Mouse (Mus musculus) testis, adult 2 months (tissue): ENCODE results near the gene Mafb.

ENCODE experiments used
- CTCF ChIP-seq: fragments of 200-500 bp; IDR thresholded peaks from 2 replicates; pipeline ENCODE4 v1.5.1; 2012; ENCODE audit warnings: low read depth, mild to moderate bottlenecking, inconsistent platforms, low read length, moderate library complexity; ENCODE audit not compliant: control insufficient read depth, insufficient read depth, insufficient replicate concordance
- POLR2A ChIP-seq: fragments of 200-500 bp; IDR thresholded peaks from 2 replicates; pipeline ENCODE4 v1.6.1; 2012; ENCODE audit warnings: low read depth, mild to moderate bottlenecking, inconsistent platforms, low read length, moderate library complexity; ENCODE audit not compliant: control insufficient read depth

- TF ChIP-seq CTCF (no peak), POLR2A (no peak)
Measured at GRCm38 (mm10) chr2:160368422-160369357, 1.8 kb upstream of the Mafb start.
